Mouse (Mus musculus) adrenal gland, adult 2 months (tissue): ENCODE measurements at regions not wholly inside any gene's neighbourhood (a gene's known extent, or its start where the extent isn't known, plus 50 kb on each side); places are given as distances from the start of the nearest gene placed in this dataset.
"Not testable (repeated sequence)": the region's sequence is repeated elsewhere in the genome, so short reads cannot be mapped to it uniquely, and the experiment has no call there.

Experiments
- DNase-seq: peaks from one replicate; pipeline ENCODE4 v3.0.0; 2021

GRCm38 (mm10) chr6:37618990-37619389, 89.0 kb downstream of the Akr1d1 start:
- no peak for DNase-seq

GRCm38 (mm10) chr6:37621364-37622029, 91.5 kb downstream of the Akr1d1 start:
- DNase-seq, result no peak

GRCm38 (mm10) chr6:37622273-37622672, 92.3 kb downstream of the Akr1d1 start:
- no peak for DNase-seq

GRCm38 (mm10) chr6:37627206-37627605, 97.2 kb downstream of the Akr1d1 start:
- no peak for DNase-seq

GRCm38 (mm10) chr6:37633948-37634347, 104.0 kb downstream of the Akr1d1 start:
- DNase-seq, result no peak

- no peak for DNase-seq
These were observed 112.1 kb downstream of the Akr1d1 start for GRCm38 (mm10) chr6:37642066-37642465.

GRCm38 (mm10) chr6:37642701-37643121, 112.7 kb downstream of the Akr1d1 start:
- DNase-seq, result no peak

GRCm38 (mm10) chr6:37643176-37643575, 113.2 kb downstream of the Akr1d1 start:
- no peak for DNase-seq

GRCm38 (mm10) chr6:37643718-37644117, 113.7 kb downstream of the Akr1d1 start:
- DNase-seq, result no peak

- DNase-seq, result peak; percentile 48
These were observed 115.6 kb downstream of the Akr1d1 start for GRCm38 (mm10) chr6:37645551-37645950.

GRCm38 (mm10) chr6:37657300-37657699, 127.3 kb downstream of the Akr1d1 start:
- DNase-seq, result not testable (repeated sequence)

GRCm38 (mm10) chr6:37658021-37658650, 128.2 kb downstream of the Akr1d1 start:
- DNase-seq, result peak; percentile 18

- no peak for DNase-seq
These were observed 132.8 kb downstream of the Akr1d1 start for GRCm38 (mm10) chr6:37662747-37663146.

- no peak for DNase-seq
These were observed 135.6 kb downstream of the Akr1d1 start for GRCm38 (mm10) chr6:37665576-37665975.

- DNase-seq, result no peak
These were observed 139.4 kb downstream of the Akr1d1 start for GRCm38 (mm10) chr6:37669407-37669806.

GRCm38 (mm10) chr6:37670701-37671100, 140.7 kb downstream of the Akr1d1 start:
- DNase-seq, result no peak

GRCm38 (mm10) chr6:37679871-37680270, 149.9 kb downstream of the Akr1d1 start:
- no peak for DNase-seq

GRCm38 (mm10) chr6:37681331-37681730, 151.4 kb downstream of the Akr1d1 start:
- DNase-seq, result not testable (repeated sequence)

- no peak for DNase-seq
These were observed 156.1 kb downstream of the Akr1d1 start for GRCm38 (mm10) chr6:37686094-37686493.

GRCm38 (mm10) chr6:37688866-37689617, 159.1 kb downstream of the Akr1d1 start:
- DNase-seq, result no peak

- DNase-seq, result no peak
These were observed 159.7 kb downstream of the Akr1d1 start for GRCm38 (mm10) chr6:37689696-37690095.

GRCm38 (mm10) chr6:37691976-37692644, 162.1 kb downstream of the Akr1d1 start:
- no peak for DNase-seq

- no peak for DNase-seq
These were observed 162.8 kb downstream of the Akr1d1 start for GRCm38 (mm10) chr6:37692758-37693157.
